Mouse (Mus musculus): ENCODE data around the gene Gm17542.

- no peak for TF ChIP-seq CTCF (IDR thresholded peaks at IDR 0.05; ENCODE audit: extremely low read depth, insufficient read depth, low read length)
- TF ChIP-seq POLR2A (IDR thresholded peaks at IDR 0.05; ENCODE audit: extremely low read depth, insufficient read depth, low read length) = no peak
Measured at GRCm38 (mm10) chr10:58672557-58673277, 45.3 kb downstream of the Gm17542 start.
